Mouse (Mus musculus) liver, adult (tissue): Measurements from ENCODE around the gene Gm37240.

Experiments
- GATA4 ChIP-seq: IDR thresholded peaks from 2 replicates; pipeline ENCODE4 v1.6.1; 2014; ENCODE audit warnings: mild to moderate bottlenecking, low read length; ENCODE audit not compliant: insufficient replicate concordance

Gene Gm37240

GRCm38 (mm10) chr3:85385371-85385770, 501.9 kb downstream of the Gm37240 start:
- TF ChIP-seq GATA4 = no peak

GRCm38 (mm10) chr3:85383330-85383729, 504.0 kb downstream of the Gm37240 start:
- TF ChIP-seq GATA4 = no peak

GRCm38 (mm10) chr3:85378703-85379395, 508.5 kb downstream of the Gm37240 start:
- TF ChIP-seq GATA4 = no peak

- no peak for TF ChIP-seq GATA4
These were observed 509.2 kb downstream of the Gm37240 start for GRCm38 (mm10) chr3:85377946-85378702.

- TF ChIP-seq GATA4 = no peak
These were observed 509.8 kb downstream of the Gm37240 start for GRCm38 (mm10) chr3:85377505-85377904.

- no peak for TF ChIP-seq GATA4
These were observed 510.8 kb downstream of the Gm37240 start for GRCm38 (mm10) chr3:85376541-85376940.

GRCm38 (mm10) chr3:85373039-85373438, 514.3 kb downstream of the Gm37240 start:
- TF ChIP-seq GATA4 = no peak

GRCm38 (mm10) chr3:85369847-85370246, 517.5 kb downstream of the Gm37240 start:
- TF ChIP-seq GATA4 = no peak

GRCm38 (mm10) chr3:85369157-85369556, 518.2 kb downstream of the Gm37240 start:
- TF ChIP-seq GATA4 = no peak

GRCm38 (mm10) chr3:85368354-85369120, 518.8 kb downstream of the Gm37240 start:
- no peak for TF ChIP-seq GATA4

- TF ChIP-seq GATA4 = no peak
These were observed 522.6 kb downstream of the Gm37240 start for GRCm38 (mm10) chr3:85364591-85365343.

- TF ChIP-seq GATA4 = no peak
These were observed 524.4 kb downstream of the Gm37240 start for GRCm38 (mm10) chr3:85362883-85363282.

GRCm38 (mm10) chr3:85356373-85356772, 530.9 kb downstream of the Gm37240 start:
- TF ChIP-seq GATA4 = no peak

- TF ChIP-seq GATA4 = no peak
These were observed 539.3 kb downstream of the Gm37240 start for GRCm38 (mm10) chr3:85348021-85348420.
